Mouse (Mus musculus): Measurements from ENCODE around the gene Runx2. TPM values are rescaled to one million over a fixed set of nuclear protein-coding genes. Genes with fewer than 3 reads are reported as not detected.

Gene Runx2
- polyA plus RNA-seq, 1 experiment from 2014 or later = 0.21 TPM

- no peak overlapping the region for H3K9ac ChIP-seq
- no peak overlapping the region for H3K4me3 ChIP-seq
- H3K27me3 ChIP-seq (replicated peaks) = no peaks in the 10 kb centered on the region
- no peaks in the 10 kb centered on the region for H3K4me1 ChIP-seq
- H3K36me3 ChIP-seq = no peaks in the 10 kb centered on the region
- ATAC-seq (ENCODE audit: extremely low read depth, insufficient number of reproducible peaks, low FRiP score, low TSS enrichment) = no peak
- H3K9me3 ChIP-seq = no peaks in the 10 kb centered on the region
- 72% methylated on average over 11 of the region's 11 CpGs for WGBS
- no peak overlapping the region for H3K27ac ChIP-seq (replicated peaks)
- no peak overlapping the region for H3K4me2 ChIP-seq
These were observed 294.2 kb downstream of the Runx2 start for GRCm38 (mm10) chr17:44520122-44521075.

GRCm38 (mm10) chr17:44519356-44519755, 295.2 kb downstream of the Runx2 start:
- Histone ChIP-seq H3K9me3 (no peaks in the 10 kb centered on the region), H3K9ac (no peak overlapping the region), H3K4me1 (no peaks in the 10 kb centered on the region), H3K36me3 (no peaks in the 10 kb centered on the region), H3K27ac (replicated peaks) (no peak overlapping the region), H3K27me3 (replicated peaks) (no peaks in the 10 kb centered on the region), H3K4me2 (no peak overlapping the region), H3K4me3 (no peak overlapping the region)
- 74% methylated on average over 3 of the region's 3 CpGs for WGBS
- no peak for ATAC-seq (ENCODE audit: extremely low read depth, insufficient number of reproducible peaks, low FRiP score, low TSS enrichment)

GRCm38 (mm10) chr17:44518156-44518555, 296.4 kb downstream of the Runx2 start:
- H3K4me1 ChIP-seq = no peaks in the 10 kb centered on the region
- 82% methylated on average over 6 of the region's 6 CpGs for WGBS
- no peak for ATAC-seq (ENCODE audit: extremely low read depth, insufficient number of reproducible peaks, low FRiP score, low TSS enrichment)

GRCm38 (mm10) chr17:44508198-44508715, 306.3 kb downstream of the Runx2 start:
- Histone ChIP-seq H3K4me2 (no peak overlapping the region), H3K27ac (replicated peaks) (no peak overlapping the region), H3K9me3 (no peaks in the 10 kb centered on the region), H3K4me3 (no peak overlapping the region), H3K4me1 (no peaks in the 10 kb centered on the region), H3K9ac (no peak overlapping the region), H3K36me3 (no peaks in the 10 kb centered on the region), H3K27me3 (replicated peaks) (no peaks in the 10 kb centered on the region)
- 54% methylated on average over 7 of the region's 7 CpGs for WGBS
- ATAC-seq (ENCODE audit: extremely low read depth, insufficient number of reproducible peaks, low FRiP score, low TSS enrichment) = no peak

More at GRCm38 (mm10) chr17:44518156-44518555, 296.4 kb downstream of the Runx2 start:
- H3K27me3 ChIP-seq (replicated peaks) = no peaks in the 10 kb centered on the region
- H3K9ac ChIP-seq = no peak overlapping the region
- H3K36me3 ChIP-seq = no peaks in the 10 kb centered on the region
- H3K27ac ChIP-seq (replicated peaks) = no peak overlapping the region
- no peak overlapping the region for H3K4me2 ChIP-seq
- no peaks in the 10 kb centered on the region for H3K9me3 ChIP-seq
- no peak overlapping the region for H3K4me3 ChIP-seq

- ATAC-seq (ENCODE audit: extremely low read depth, insufficient number of reproducible peaks, low FRiP score, low TSS enrichment) = no peak
- H3K4me1 ChIP-seq = no peaks in the 10 kb centered on the region
- H3K9ac ChIP-seq = no peak overlapping the region
- H3K36me3 ChIP-seq = no peaks in the 10 kb centered on the region
- H3K27me3 ChIP-seq (replicated peaks) = no peaks in the 10 kb centered on the region
- no peak overlapping the region for H3K4me3 ChIP-seq
- no peak overlapping the region for H3K4me2 ChIP-seq
- 70% methylated on average over 3 of the region's 3 CpGs for WGBS
- H3K9me3 ChIP-seq = no peaks in the 10 kb centered on the region
- no peak overlapping the region for H3K27ac ChIP-seq (replicated peaks)
These were observed 306.9 kb downstream of the Runx2 start for GRCm38 (mm10) chr17:44507741-44508140.

- Histone ChIP-seq H3K9me3 (no peaks in the 10 kb centered on the region), H3K9ac (no peak overlapping the region), H3K27me3 (replicated peaks) (no peaks in the 10 kb centered on the region; the same call in 1 of the 2 replicates), H3K4me2 (no peak overlapping the region), H3K4me3 (no peak overlapping the region), H3K36me3 (no peaks in the 10 kb centered on the region), H3K4me1 (no peaks in the 10 kb centered on the region), H3K27ac (replicated peaks) (no peak overlapping the region)
- 78% methylated on average over 3 of the region's 3 CpGs for WGBS
- no peak for ATAC-seq (ENCODE audit: extremely low read depth, insufficient number of reproducible peaks, low FRiP score, low TSS enrichment)
These were observed 308.1 kb downstream of the Runx2 start for GRCm38 (mm10) chr17:44506524-44506923.

- WGBS = 82% methylated on average over 10 of the region's 10 CpGs
- Histone ChIP-seq H3K9me3 (no peaks in the 10 kb centered on the region), H3K4me2 (no peak overlapping the region), H3K27me3 (replicated peaks) (no peaks in the 10 kb centered on the region; the same call in 1 of the 2 replicates), H3K4me3 (no peak overlapping the region), H3K9ac (no peak overlapping the region), H3K36me3 (no peaks in the 10 kb centered on the region), H3K4me1 (no peaks in the 10 kb centered on the region), H3K27ac (replicated peaks) (no peak overlapping the region)
- ATAC-seq (ENCODE audit: extremely low read depth, insufficient number of reproducible peaks, low FRiP score, low TSS enrichment) = no peak
These were observed 309.7 kb downstream of the Runx2 start for GRCm38 (mm10) chr17:44504794-44505317.

GRCm38 (mm10) chr17:44502176-44502575, 312.4 kb downstream of the Runx2 start:
- no peaks in the 10 kb centered on the region for H3K36me3 ChIP-seq
- H3K4me1 ChIP-seq = no peaks in the 10 kb centered on the region
- H3K4me2 ChIP-seq = no peak overlapping the region
- H3K4me3 ChIP-seq = no peak overlapping the region
- 84% methylated on average over 5 of the region's 5 CpGs for WGBS
- no peak overlapping the region for H3K27ac ChIP-seq (replicated peaks)
- H3K27me3 ChIP-seq (replicated peaks) = no peaks in the 10 kb centered on the region; the same call in 1 of the 2 replicates
- H3K9me3 ChIP-seq = no peaks in the 10 kb centered on the region
- ATAC-seq (ENCODE audit: extremely low read depth, insufficient number of reproducible peaks, low FRiP score, low TSS enrichment) = no peak
- no peak overlapping the region for H3K9ac ChIP-seq

- no peak overlapping the region for H3K4me2 ChIP-seq
- ATAC-seq (ENCODE audit: extremely low read depth, insufficient number of reproducible peaks, low FRiP score, low TSS enrichment) = no peak
- H3K9me3 ChIP-seq = no peaks in the 10 kb centered on the region
- no peak overlapping the region for H3K27ac ChIP-seq (replicated peaks)
- H3K4me3 ChIP-seq = no peak overlapping the region
- no peak overlapping the region for H3K9ac ChIP-seq
- 58% methylated on average over 11 of the region's 11 CpGs for WGBS
- peaks cover 6% of the 10 kb centered on the region for H3K27me3 ChIP-seq (replicated peaks)
- H3K4me1 ChIP-seq = no peaks in the 10 kb centered on the region
- no peaks in the 10 kb centered on the region for H3K36me3 ChIP-seq
These were observed 314.2 kb downstream of the Runx2 start for GRCm38 (mm10) chr17:44500306-44500899.

GRCm38 (mm10) chr17:44490164-44490794, 324.3 kb downstream of the Runx2 start:
- no peaks in the 10 kb centered on the region; the same call in 1 of the 2 replicates for H3K27me3 ChIP-seq (replicated peaks)
- no peaks in the 10 kb centered on the region for H3K4me1 ChIP-seq
- no peak overlapping the region for H3K4me2 ChIP-seq
- WGBS = 38% methylated on average over 11 of the region's 11 CpGs
- no peak overlapping the region for H3K4me3 ChIP-seq
- no peaks in the 10 kb centered on the region for H3K36me3 ChIP-seq
- no peak overlapping the region for H3K27ac ChIP-seq (replicated peaks)
- ATAC-seq (ENCODE audit: extremely low read depth, insufficient number of reproducible peaks, low FRiP score, low TSS enrichment) = no peak
- no peak overlapping the region for H3K9ac ChIP-seq
- no peaks in the 10 kb centered on the region for H3K9me3 ChIP-seq

GRCm38 (mm10) chr17:44489346-44489745, 325.3 kb downstream of the Runx2 start:
- Histone ChIP-seq H3K27ac (replicated peaks) (no peak overlapping the region), H3K27me3 (replicated peaks) (no peaks in the 10 kb centered on the region; the same call in 1 of the 2 replicates), H3K4me2 (no peak overlapping the region), H3K36me3 (no peaks in the 10 kb centered on the region), H3K4me1 (no peaks in the 10 kb centered on the region), H3K9ac (no peak overlapping the region), H3K9me3 (no peaks in the 10 kb centered on the region), H3K4me3 (no peak overlapping the region)
- ATAC-seq (ENCODE audit: extremely low read depth, insufficient number of reproducible peaks, low FRiP score, low TSS enrichment) = no peak
- WGBS = 82% methylated on average over 6 of the region's 6 CpGs

Data from heart, embryonic 13.5 days (tissue).